Mouse (Mus musculus) left cerebral cortex, adult 8-10 months (tissue): ENCODE measurements around the gene Sec31a. TPM values are rescaled to one million over a fixed set of nuclear protein-coding genes. Genes with fewer than 3 reads are reported as not detected.

Experiments used
- total RNA-seq, 4 experiments: library from RNA; stranded (reverse); gene quantifications; 2 replicates each; pipeline ENCODE4 v1.2.4; 2022

Gene Sec31a
- total RNA-seq, 4 experiments from 2014 or later = 107 to 120 (median 115) TPM

Other genes starting within 250 kb of the Sec31a start
- gene Lin54, start 84.4 kb upstream of the Sec31a start, total RNA-seq = 10 to 100 TPM; 24.4 to 26.8 (median 25.6) TPM
- 10 to 100 TPM; 82.2 to 89.7 (median 88.3) TPM for gene Cops4, start 102.1 kb upstream of the Sec31a start, total RNA-seq
- not detected for gene Plac8, start 156.0 kb upstream of the Sec31a start, total RNA-seq